Mouse (Mus musculus) liver, embryonic 14.5 days (tissue): ENCODE results near the gene Btbd6. TPM values are rescaled to one million over a fixed set of nuclear protein-coding genes. Genes with fewer than 3 reads are reported as not detected.

ENCODE experiments used
- ATAC-seq: fragments of 200-750 bp; cut with Nextera tagmentation; 2 replicates; pipeline ENCODE4 v1.8.0; 2017; ENCODE audit warnings: moderate number of reproducible peaks, mild to moderate bottlenecking, moderate library complexity; ENCODE audit not compliant: insufficient read depth
- DNase-seq, 3 experiments: peaks; one replicate each; pipeline ENCODE4 v3.0.0-alpha.2; 2012 to 2013; ENCODE audit warnings: low read depth in 3 of 3, low spot score in 3 of 3
- H3K27ac ChIP-seq: fragments of 300-500 bp; sonication (generic); 2 replicates; pipeline ENCODE4 v1.5.1; 2014; ENCODE audit warnings: moderate library complexity, mild to moderate bottlenecking, control low read depth, inconsistent platforms
- H3K27me3 ChIP-seq: fragments of 300-500 bp; sonication (generic); 2 replicates; pipeline ENCODE4 v1.6.1; 2014; ENCODE audit warnings: mild to moderate bottlenecking, low read length, moderate library complexity; ENCODE audit not compliant: control insufficient read depth, insufficient read depth
- H3K36me3 ChIP-seq: fragments of 300-500 bp; sonication (generic); replicated peaks from 2 replicates; pipeline ENCODE4 v1.6.1; 2014; ENCODE audit warnings: low read depth; ENCODE audit not compliant: control insufficient read depth, insufficient read depth
- H3K4me1 ChIP-seq, 2 experiments: fragments of 200-500 bp in 1 of 2; fragments of 300-500 bp in 1 of 2; sonication (generic) in 1 of 2; replicated peaks; 2 replicates each; pipeline ENCODE4 v1.6.1; 2012 to 2014; ENCODE audit warnings: antibody characterized with exemption in 1 of 2, inconsistent platforms in 1 of 2, low read length in 1 of 2; ENCODE audit not compliant: control insufficient read depth in 2 of 2, insufficient read depth in 2 of 2
- H3K4me2 ChIP-seq: fragments of 300-500 bp; sonication (generic); 2 replicates; pipeline ENCODE4 v1.6.1; 2014; ENCODE audit warnings: low read depth, mild to moderate bottlenecking, control low read depth, moderate library complexity
- H3K4me3 ChIP-seq, 2 experiments: fragments of 200-500 bp in 1 of 2; fragments of 300-500 bp in 1 of 2; sonication (generic) in 1 of 2; 2 replicates each; pipeline ENCODE4 v1.5.1; 2012 to 2014; ENCODE audit warnings: low read depth in 2 of 2, low read length in 2 of 2, mild to moderate bottlenecking in 2 of 2, control low read depth in 1 of 2, inconsistent platforms in 1 of 2, moderate library complexity in 1 of 2; ENCODE audit not compliant: insufficient read depth in 1 of 2
- H3K9ac ChIP-seq: fragments of 300-500 bp; sonication (generic); replicated peaks from 2 replicates; pipeline ENCODE4 v1.6.1; 2014; ENCODE audit warnings: mild to moderate bottlenecking, control low read depth, moderate library complexity
- H3K9me3 ChIP-seq: fragments of 300-500 bp; sonication (generic); 2 replicates; pipeline ENCODE4 v1.6.1; 2016; ENCODE audit warnings: low read length, mixed read lengths; ENCODE audit not compliant: control insufficient read depth
- CTCF ChIP-seq: IDR thresholded peaks from 2 replicates; pipeline ENCODE4 v1.5.1; 2016; ENCODE audit warnings: antibody characterized with exemption, low read depth, control low read depth
- EP300 ChIP-seq: IDR thresholded peaks from 2 replicates; pipeline ENCODE4 v1.6.1; 2016; ENCODE audit warnings: antibody characterized with exemption, low read depth
- WGBS: fragments of 180-500 bp; shearing (Covaris S2); extraction: QIAGEN DNeasy Blood & Tissue Kit; methylation state at CpG from one replicate; pipeline ENCODE4 v1.1.7; 2014; ENCODE audit not compliant: insufficient replicate concordance; 5-methylcytosine and 5-hydroxymethylcytosine counted together
- polyA plus RNA-seq, 2 experiments: library from polyadenylated mRNA; depleted of rRNA in 1 of 2; stranded (reverse) in 1 of 2; unstranded in 1 of 2; fragments of >200 nt; fragmentation: Nextera tagmentation in 1 of 2; extraction: Ambion mirVana in 1 of 2; gene quantifications; 2 replicates each; pipeline versions ENCODE4 v1.2.1 to v1.2.3; 2012 to 2014

The Btbd6 gene
- polyA plus RNA-seq, 2 experiments: 3.3 to 5.5 TPM

DNA sequence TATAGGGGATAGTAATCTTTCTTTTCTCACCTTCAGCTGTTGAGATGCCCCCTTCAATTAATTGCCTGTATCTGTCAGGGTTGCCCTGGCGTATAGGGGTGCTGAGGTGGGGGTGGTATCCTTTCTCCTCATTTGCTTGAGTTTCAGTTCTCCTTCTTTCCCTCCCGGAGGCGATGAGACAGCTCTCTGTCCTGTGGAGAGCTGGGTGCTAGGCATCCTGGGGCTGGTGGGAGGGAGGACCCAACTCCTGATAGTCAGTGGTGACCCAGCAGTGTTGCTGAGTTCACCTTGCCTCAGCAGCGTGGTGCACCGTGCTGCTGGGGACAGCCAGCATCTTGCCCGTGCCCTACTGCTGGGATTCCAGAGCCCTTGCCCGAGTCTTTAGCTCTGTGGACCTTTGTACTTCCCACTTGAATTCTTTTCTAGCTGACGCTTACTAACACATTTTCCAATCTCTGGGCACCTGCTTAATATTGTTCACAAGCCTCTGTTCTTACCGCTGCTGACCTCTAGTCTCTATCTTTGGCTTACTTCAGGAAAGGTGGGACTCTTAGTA is 41.2 kb downstream of the Btbd6 start:
- DNase-seq: no peak
- H3K9ac ChIP-seq: no peak overlapping the region
- H3K9me3 ChIP-seq: no peaks in the 10 kb centered on the region
- H3K4me3 ChIP-seq: no peak overlapping the region
- H3K4me1 ChIP-seq: peaks cover 3 to 17% of the 10 kb centered on the region in 2 experiments; a peak in 3 of 4 replicates
- H3K4me2 ChIP-seq: no peak overlapping the region
- WGBS: 73% methylated on average over 9 of the region's 9 CpGs
- no peak for TF ChIP-seq CTCF
- no peak for TF ChIP-seq EP300
- no peak for ATAC-seq
- no peaks in the 10 kb centered on the region for H3K27me3 ChIP-seq
- no peak overlapping the region for H3K27ac ChIP-seq
- no peaks in the 10 kb centered on the region; the same call in 1 of the 2 replicates for H3K36me3 ChIP-seq

GRCm38 (mm10) chr12:113018763-113019162 is 42.5 kb downstream of the Btbd6 start:
- Histone ChIP-seq H3K27me3 (no peaks in the 10 kb centered on the region), H3K4me1 (peaks cover 3 to 14% of the 10 kb centered on the region in 2 experiments; a peak in 3 of 4 replicates), H3K9ac (no peak overlapping the region), H3K4me3 (no peak overlapping the region), H3K4me2 (no peak overlapping the region), H3K27ac (no peak overlapping the region), H3K9me3 (no peaks in the 10 kb centered on the region), H3K36me3 (no peaks in the 10 kb centered on the region; the same call in 1 of the 2 replicates)
- 74% methylated on average over 4 of the region's 4 CpGs for WGBS
- DNase-seq: no peak
- TF ChIP-seq EP300 (no peak), CTCF (no peak)
- no peak for ATAC-seq

DNA sequence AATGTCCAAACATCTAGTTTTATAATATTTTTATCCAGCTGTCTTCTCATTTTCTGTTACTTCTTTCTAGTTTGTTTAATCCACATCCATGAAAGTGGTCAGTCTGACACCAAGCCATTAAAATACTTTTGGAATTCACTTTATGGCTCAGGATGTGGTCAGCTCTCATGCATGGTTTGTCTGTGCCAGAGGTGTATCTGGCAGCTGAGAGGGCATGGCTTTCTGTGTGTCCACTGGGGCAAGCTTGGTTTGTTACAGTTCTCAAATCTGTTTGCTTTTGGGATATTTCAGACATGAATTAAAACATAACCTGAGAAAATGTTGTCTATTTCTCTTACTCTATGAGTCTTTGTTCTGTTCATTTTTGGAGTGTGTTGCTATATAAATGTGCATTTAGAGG is 45.2 kb downstream of the Btbd6 start:
- TF ChIP-seq EP300: no peak
- no peak for TF ChIP-seq CTCF
- Histone ChIP-seq H3K9me3 (no peaks in the 10 kb centered on the region), H3K4me1 (peaks cover 0 to 2% of the 10 kb centered on the region in 2 experiments; a peak in 1 of 4 replicates), H3K4me3 (no peak overlapping the region), H3K27ac (no peak overlapping the region), H3K27me3 (no peaks in the 10 kb centered on the region), H3K9ac (no peak overlapping the region), H3K36me3 (no peaks in the 10 kb centered on the region; the same call in 1 of the 2 replicates), H3K4me2 (no peak overlapping the region)
- DNase-seq (no peak), ATAC-seq (no peak)

DNA sequence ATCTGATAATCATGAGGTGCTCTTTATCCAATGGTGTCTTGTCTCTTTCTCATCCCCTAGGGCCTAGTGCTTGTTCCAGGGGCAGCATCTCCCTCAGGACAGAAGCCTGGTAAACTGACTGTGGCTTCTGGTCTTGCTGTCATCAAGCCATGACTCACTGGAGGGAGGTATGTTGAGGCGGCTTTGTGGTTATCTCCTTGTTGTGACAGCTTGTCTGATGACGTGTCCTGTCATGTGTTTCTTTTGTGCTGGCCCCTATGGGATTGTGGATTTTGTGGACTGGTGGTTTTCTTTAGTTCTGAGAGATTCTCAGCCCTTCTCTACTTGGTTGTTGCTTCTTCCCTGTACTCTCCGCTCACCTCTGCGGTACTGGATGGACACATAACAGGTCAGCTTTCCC is 46.8 kb downstream of the Btbd6 start:
- no peak for ATAC-seq
- Histone ChIP-seq H3K27ac (no peak overlapping the region), H3K27me3 (no peaks in the 10 kb centered on the region), H3K4me2 (no peak overlapping the region), H3K9me3 (no peaks in the 10 kb centered on the region), H3K9ac (no peak overlapping the region), H3K4me1 (no peaks in the 10 kb centered on the region; a peak in 1 of 4 replicates), H3K36me3 (no peaks in the 10 kb centered on the region; the same call in 1 of the 2 replicates), H3K4me3 (no peak overlapping the region)
- no peak for TF ChIP-seq CTCF
- no peak for TF ChIP-seq EP300
- WGBS: 61% methylated on average over 4 of the region's 4 CpGs
- no peak for DNase-seq

DNA sequence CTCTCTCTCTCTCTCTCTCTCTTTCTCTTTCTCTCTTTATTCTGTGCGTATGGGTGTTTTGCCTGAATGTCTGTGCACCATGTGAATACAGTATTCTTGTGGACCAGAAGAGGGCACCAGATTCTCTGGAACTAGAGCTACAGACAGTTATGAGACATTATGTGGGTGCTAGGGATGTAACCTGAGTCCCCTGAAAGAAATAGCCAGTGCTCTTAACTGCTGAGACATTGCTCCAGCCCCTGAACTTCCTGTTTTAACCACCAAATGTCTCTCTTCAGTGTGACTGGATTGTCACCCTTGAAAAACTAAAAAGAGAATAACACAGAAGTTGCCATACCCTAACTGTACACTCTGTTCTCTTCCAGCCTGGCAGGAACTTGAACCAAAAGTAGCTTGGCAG is 50.3 kb downstream of the Btbd6 start:
- H3K9ac ChIP-seq: no peak overlapping the region
- WGBS: 94% methylated on average over 1 of the region's 1 CpGs
- no peaks in the 10 kb centered on the region; the same call in 1 of the 2 replicates for H3K36me3 ChIP-seq
- H3K4me1 ChIP-seq: peaks cover 16 to 18% of the 10 kb centered on the region in 2 experiments
- no peak for ATAC-seq
- H3K27me3 ChIP-seq: no peaks in the 10 kb centered on the region
- H3K9me3 ChIP-seq: no peaks in the 10 kb centered on the region
- TF ChIP-seq EP300: no peak
- no peak for TF ChIP-seq CTCF
- no peak for DNase-seq
- H3K4me2 ChIP-seq: no peak overlapping the region
- H3K4me3 ChIP-seq: no peak overlapping the region
- H3K27ac ChIP-seq: no peak overlapping the region
